Mouse (Mus musculus): ENCODE results near the gene Thrsp. TPM values are rescaled to one million over a fixed set of nuclear protein-coding genes. Genes with fewer than 3 reads are reported as not detected.

The Thrsp gene
- polyA plus RNA-seq, 1 experiment from 2014 or later = 0.27 TPM

DNA sequence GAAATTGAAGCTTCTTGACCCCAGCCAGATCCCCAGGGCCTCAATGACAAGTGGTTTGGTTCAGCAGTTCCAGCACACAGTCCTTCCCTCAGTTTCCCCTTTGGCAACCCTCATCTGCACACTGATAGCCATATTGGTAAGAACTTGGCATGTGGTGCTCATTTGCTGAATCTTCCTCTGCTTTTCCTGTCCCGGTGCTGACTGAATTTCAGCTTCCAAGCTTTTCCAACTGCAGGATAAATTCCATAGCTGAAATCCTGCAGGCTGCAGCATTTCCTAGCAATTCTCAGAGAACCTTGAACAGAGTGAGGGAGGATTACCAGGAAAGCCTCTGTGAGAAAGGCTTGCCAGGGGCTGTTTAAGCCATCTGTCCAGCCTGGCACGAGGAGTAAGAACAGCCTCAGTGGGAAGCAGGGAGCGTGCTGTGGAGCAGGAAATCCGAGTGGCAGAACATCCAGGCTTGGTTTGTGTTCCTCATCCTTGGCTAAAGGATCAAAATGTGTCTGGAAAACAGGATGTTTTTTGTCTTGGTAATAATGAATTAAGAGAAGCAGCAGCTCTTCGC, 30.6 kb downstream of the Thrsp start:
- Histone ChIP-seq H3K9ac (ENCODE audit: low read depth, low read length) (no peak overlapping the region), H3K27me3 (ENCODE audit: control insufficient read depth, insufficient read depth, low read length) (no peaks in the 10 kb centered on the region), H3K4me1 (ENCODE audit: control insufficient read depth, insufficient read depth, low read length) (no peaks in the 10 kb centered on the region), H3K4me2 (replicated peaks; ENCODE audit: low read depth, low read length) (no peak overlapping the region), H3K27ac (ENCODE audit: low read depth, low read length) (no peak overlapping the region), H3K9me3 (ENCODE audit: control insufficient read depth, low read length) (no peaks in the 10 kb centered on the region), H3K4me3 (ENCODE audit: low read length) (no peak overlapping the region), H3K36me3 (ENCODE audit: control insufficient read depth, insufficient read depth, low read length) (peaks cover 95% of the 10 kb centered on the region)
- ATAC-seq (ENCODE audit: low FRiP score, low TSS enrichment) = no peak
- WGBS = 92% methylated on average over 5 of the region's 5 CpGs

DNA sequence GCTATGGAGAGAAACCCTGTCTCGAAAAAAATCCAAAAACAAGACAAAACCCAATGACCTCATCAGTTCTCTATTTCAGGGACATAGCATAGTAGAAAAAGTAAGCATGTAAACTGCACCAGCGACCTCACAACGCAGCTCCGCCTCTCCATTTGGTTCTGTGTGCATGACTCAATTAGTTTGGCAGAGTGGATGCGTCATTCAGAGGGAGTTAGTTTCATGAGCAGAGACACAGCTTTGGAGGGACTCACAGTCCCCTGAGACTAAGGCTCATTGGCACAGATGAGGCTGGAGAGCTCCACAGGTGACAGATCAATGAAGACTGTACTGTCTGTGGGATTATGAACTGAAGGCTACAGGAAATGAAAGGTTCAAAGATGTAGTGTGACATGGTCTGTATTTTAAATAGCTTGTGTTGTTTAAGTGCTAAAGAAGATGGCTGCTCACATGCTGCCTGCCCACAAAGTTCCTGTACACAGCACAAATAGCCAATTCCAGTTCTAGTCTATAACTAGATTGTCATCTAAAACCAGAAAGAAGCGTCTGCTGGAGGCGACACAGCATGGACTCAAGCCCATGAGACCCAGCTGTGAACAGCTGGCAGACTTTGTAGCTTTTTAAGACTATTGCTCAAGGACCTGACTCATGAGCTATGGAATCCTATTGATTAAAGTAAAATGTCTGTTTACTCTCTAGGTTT, 31.3 kb downstream of the Thrsp start:
- Histone ChIP-seq H3K4me1 (ENCODE audit: control insufficient read depth, insufficient read depth, low read length) (no peaks in the 10 kb centered on the region), H3K27me3 (ENCODE audit: control insufficient read depth, insufficient read depth, low read length) (no peaks in the 10 kb centered on the region), H3K9ac (ENCODE audit: low read depth, low read length) (no peak overlapping the region), H3K4me2 (replicated peaks; ENCODE audit: low read depth, low read length) (no peak overlapping the region), H3K9me3 (ENCODE audit: control insufficient read depth, low read length) (no peaks in the 10 kb centered on the region), H3K36me3 (ENCODE audit: control insufficient read depth, insufficient read depth, low read length) (peaks cover 95% of the 10 kb centered on the region), H3K27ac (ENCODE audit: low read depth, low read length) (no peak overlapping the region), H3K4me3 (ENCODE audit: low read length) (no peak overlapping the region)
- 92% methylated on average over 7 of the region's 7 CpGs for WGBS
- no peak for ATAC-seq (ENCODE audit: low FRiP score, low TSS enrichment)

DNA sequence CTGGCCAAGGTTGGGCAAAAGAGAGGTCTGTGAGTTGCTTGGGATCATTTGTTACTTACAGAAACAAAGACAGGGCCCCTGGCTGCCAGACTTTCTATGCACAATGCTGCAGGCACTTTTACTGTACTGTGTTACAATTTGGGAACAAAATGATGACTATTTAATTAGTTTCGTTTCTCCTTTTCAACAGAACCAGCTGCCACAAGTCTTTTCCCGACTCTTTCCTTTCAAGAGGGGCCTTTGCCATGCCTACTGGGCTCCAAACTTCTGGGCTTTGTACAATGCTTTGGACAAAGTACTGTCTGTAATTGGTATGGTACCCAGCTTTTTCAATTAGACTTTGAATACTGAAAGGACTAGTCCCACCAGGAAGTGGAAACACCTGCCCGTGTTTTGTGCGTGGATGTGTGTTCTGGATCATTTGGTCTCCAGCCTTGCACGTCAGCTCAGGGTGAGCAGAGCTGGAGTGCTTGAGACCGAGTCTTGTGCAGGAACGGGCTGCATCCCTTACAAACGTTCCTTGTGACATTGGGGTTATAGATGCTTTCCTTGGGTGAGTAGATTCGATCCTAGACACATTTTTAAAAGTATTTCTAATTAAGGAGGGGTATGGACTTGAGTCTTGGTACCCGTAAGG, 33.9 kb downstream of the Thrsp start:
- no peak for ATAC-seq (ENCODE audit: low FRiP score, low TSS enrichment)
- 75% methylated on average over 10 of the region's 10 CpGs for WGBS
- H3K36me3 ChIP-seq (ENCODE audit: control insufficient read depth, insufficient read depth, low read length) = peaks cover 96% of the 10 kb centered on the region

DNA sequence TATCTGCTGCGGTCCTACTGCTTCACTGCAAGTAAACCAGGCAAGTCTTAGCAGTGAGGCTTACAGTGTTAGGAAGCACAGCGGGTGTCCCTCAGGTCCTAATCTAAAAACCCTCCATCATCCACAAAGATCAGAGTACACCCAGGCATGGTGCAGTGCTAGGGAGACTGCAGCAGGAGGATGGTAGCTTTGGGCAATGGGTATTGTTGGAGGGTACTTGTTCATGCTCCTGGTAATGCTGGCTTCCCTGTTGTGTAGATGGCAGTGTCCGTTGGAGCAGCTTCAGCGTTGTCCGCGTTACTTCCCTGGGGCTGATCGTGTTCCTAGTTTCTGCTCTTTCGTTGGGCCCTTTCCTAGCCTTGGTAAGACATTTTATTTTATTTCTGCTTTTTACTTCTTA, 34.9 kb downstream of the Thrsp start:
- H3K4me1 ChIP-seq (ENCODE audit: control insufficient read depth, insufficient read depth, low read length) = no peaks in the 10 kb centered on the region
- H3K4me3 ChIP-seq (ENCODE audit: low read length) = no peak overlapping the region
- no peaks in the 10 kb centered on the region for H3K27me3 ChIP-seq (ENCODE audit: control insufficient read depth, insufficient read depth, low read length)
- H3K9me3 ChIP-seq (ENCODE audit: control insufficient read depth, low read length) = no peaks in the 10 kb centered on the region
- no peak overlapping the region for H3K4me2 ChIP-seq (replicated peaks; ENCODE audit: low read depth, low read length)
- no peak overlapping the region for H3K9ac ChIP-seq (ENCODE audit: low read depth, low read length)
- peaks cover 96% of the 10 kb centered on the region for H3K36me3 ChIP-seq (ENCODE audit: control insufficient read depth, insufficient read depth, low read length)
- WGBS = 96% methylated on average over 8 of the region's 8 CpGs
- no peak for ATAC-seq (ENCODE audit: low FRiP score, low TSS enrichment)
- H3K27ac ChIP-seq (ENCODE audit: low read depth, low read length) = no peak overlapping the region

More for the DNA sequence above, 33.9 kb downstream of the Thrsp start:
- Histone ChIP-seq H3K4me2 (replicated peaks; ENCODE audit: low read depth, low read length) (no peak overlapping the region), H3K4me3 (ENCODE audit: low read length) (no peak overlapping the region), H3K9ac (ENCODE audit: low read depth, low read length) (no peak overlapping the region), H3K9me3 (ENCODE audit: control insufficient read depth, low read length) (no peaks in the 10 kb centered on the region), H3K27me3 (ENCODE audit: control insufficient read depth, insufficient read depth, low read length) (no peaks in the 10 kb centered on the region), H3K27ac (ENCODE audit: low read depth, low read length) (no peak overlapping the region), H3K4me1 (ENCODE audit: control insufficient read depth, insufficient read depth, low read length) (no peaks in the 10 kb centered on the region)

DNA sequence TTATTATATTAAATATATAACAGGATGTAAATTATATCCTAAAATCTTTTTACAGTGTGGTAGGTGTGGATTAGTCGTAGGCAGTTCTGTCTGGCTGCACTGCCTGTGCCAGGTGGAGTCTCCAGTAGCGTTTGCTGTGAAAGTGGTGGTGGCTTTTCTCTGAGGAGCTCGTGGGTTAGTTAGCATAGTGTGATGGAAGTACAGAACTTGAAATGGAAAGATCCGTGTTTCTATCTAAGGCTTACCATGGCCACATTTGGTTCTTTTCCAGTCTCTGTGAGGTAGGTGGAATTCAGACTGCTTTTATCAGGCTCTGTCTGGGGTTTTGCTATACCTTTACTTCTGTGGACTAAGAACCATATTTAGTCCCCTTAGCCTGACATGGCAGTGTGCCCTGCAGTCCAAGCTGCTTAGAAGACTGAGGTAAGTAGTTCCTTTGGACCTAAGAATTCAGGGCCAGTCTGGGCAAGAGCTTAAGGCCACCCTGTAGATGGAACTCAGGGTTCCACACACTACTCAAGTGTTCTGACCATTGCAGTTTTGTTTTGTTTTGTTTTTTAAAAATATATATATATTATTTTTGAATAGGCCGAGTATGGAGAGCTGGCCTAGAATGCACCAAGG, 36.9 kb downstream of the Thrsp start:
- Histone ChIP-seq H3K36me3 (ENCODE audit: control insufficient read depth, insufficient read depth, low read length) (peaks cover 91% of the 10 kb centered on the region), H3K4me2 (replicated peaks; ENCODE audit: low read depth, low read length) (no peak overlapping the region), H3K4me3 (ENCODE audit: low read length) (no peak overlapping the region), H3K27ac (ENCODE audit: low read depth, low read length) (no peak overlapping the region), H3K9ac (ENCODE audit: low read depth, low read length) (no peak overlapping the region), H3K27me3 (ENCODE audit: control insufficient read depth, insufficient read depth, low read length) (no peaks in the 10 kb centered on the region), H3K4me1 (ENCODE audit: control insufficient read depth, insufficient read depth, low read length) (no peaks in the 10 kb centered on the region), H3K9me3 (ENCODE audit: control insufficient read depth, low read length) (no peaks in the 10 kb centered on the region)
- 95% methylated on average over 5 of the region's 5 CpGs for WGBS
- ATAC-seq (ENCODE audit: low FRiP score, low TSS enrichment) = no peak

DNA sequence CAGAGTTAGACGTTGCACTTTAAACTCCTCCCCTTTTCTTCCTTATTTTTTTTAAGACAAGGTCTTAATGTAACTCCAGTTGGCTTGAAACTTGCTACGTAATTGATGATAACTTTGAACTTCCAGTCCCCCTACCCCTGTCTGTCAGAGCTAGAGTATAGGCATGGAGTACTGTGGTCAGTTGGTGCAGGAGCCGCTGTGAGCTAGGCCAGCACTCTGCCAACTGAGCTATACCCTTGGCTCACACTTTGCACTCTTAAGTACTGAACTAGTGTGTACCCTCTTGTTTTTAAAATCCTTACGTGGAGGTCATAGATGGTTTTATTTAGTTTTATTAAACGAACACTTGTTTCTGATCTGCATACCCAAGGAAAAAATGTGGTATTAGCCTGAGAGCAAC, 38.2 kb downstream of the Thrsp start:
- Histone ChIP-seq H3K9ac (ENCODE audit: low read depth, low read length) (no peak overlapping the region), H3K4me1 (ENCODE audit: control insufficient read depth, insufficient read depth, low read length) (no peaks in the 10 kb centered on the region), H3K9me3 (ENCODE audit: control insufficient read depth, low read length) (no peaks in the 10 kb centered on the region), H3K36me3 (ENCODE audit: control insufficient read depth, insufficient read depth, low read length) (peaks cover 91% of the 10 kb centered on the region), H3K27me3 (ENCODE audit: control insufficient read depth, insufficient read depth, low read length) (no peaks in the 10 kb centered on the region), H3K4me3 (ENCODE audit: low read length) (no peak overlapping the region), H3K27ac (ENCODE audit: low read depth, low read length) (no peak overlapping the region), H3K4me2 (replicated peaks; ENCODE audit: low read depth, low read length) (no peak overlapping the region)
- WGBS = 94% methylated on average over 5 of the region's 5 CpGs
- no peak for ATAC-seq (ENCODE audit: low FRiP score, low TSS enrichment)

DNA sequence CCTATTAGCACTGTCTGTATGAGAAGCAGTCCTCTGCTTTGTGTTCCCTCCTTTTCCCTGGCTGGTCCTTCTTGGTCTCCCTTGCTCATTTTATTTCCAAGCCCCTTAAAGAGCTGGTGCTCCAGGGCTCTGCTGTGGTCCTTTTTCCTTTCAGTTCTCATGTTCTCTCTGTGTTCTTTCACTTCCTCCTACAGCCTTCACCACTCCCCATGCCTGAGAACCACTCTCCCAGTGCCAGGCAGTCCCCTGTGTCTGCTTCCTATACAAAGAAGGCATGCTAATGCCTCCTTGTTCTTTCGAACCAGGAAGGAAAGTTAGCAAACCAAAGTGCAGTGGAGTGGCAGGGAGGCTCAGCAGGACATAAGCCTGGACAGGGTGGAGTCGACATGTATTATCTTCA, 41.6 kb downstream of the Thrsp start:
- peaks cover 2% of the 10 kb centered on the region for H3K4me1 ChIP-seq (ENCODE audit: control insufficient read depth, insufficient read depth, low read length)
- no peak for ATAC-seq (ENCODE audit: low FRiP score, low TSS enrichment)
- H3K4me2 ChIP-seq (replicated peaks; ENCODE audit: low read depth, low read length) = no peak overlapping the region
- H3K9me3 ChIP-seq (ENCODE audit: control insufficient read depth, low read length) = no peaks in the 10 kb centered on the region
- H3K36me3 ChIP-seq (ENCODE audit: control insufficient read depth, insufficient read depth, low read length) = peaks cover 68% of the 10 kb centered on the region
- H3K9ac ChIP-seq (ENCODE audit: low read depth, low read length) = no peak overlapping the region
- no peak overlapping the region for H3K27ac ChIP-seq (ENCODE audit: low read depth, low read length)
- no peaks in the 10 kb centered on the region for H3K27me3 ChIP-seq (ENCODE audit: control insufficient read depth, insufficient read depth, low read length)
- H3K4me3 ChIP-seq (ENCODE audit: low read length) = no peak overlapping the region
- 85% methylated on average over 2 of the region's 2 CpGs for WGBS

DNA sequence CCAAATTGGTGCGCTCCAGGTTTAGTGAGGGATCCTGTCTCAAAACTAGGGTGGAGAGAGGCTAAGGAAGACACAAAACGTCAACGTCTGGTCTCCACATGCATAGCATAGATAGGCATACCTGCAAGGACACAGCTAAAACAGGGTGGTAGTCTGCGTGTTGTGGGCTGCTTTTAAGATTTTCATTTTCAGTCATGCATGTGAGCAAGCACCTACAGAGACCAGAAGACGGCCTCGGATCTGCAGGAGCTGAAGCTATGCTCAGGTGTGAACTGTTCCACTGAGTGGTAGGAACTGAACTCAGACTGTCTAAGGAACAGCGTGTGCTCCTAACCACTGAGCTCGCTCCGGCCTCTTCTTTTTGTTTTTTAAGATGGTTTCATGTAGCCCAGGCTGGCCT, 42.4 kb downstream of the Thrsp start:
- H3K4me3 ChIP-seq (ENCODE audit: low read length) = no peak overlapping the region
- no peaks in the 10 kb centered on the region for H3K27me3 ChIP-seq (ENCODE audit: control insufficient read depth, insufficient read depth, low read length)
- no peak overlapping the region for H3K27ac ChIP-seq (ENCODE audit: low read depth, low read length)
- no peak for ATAC-seq (ENCODE audit: low FRiP score, low TSS enrichment)
- H3K4me1 ChIP-seq (ENCODE audit: control insufficient read depth, insufficient read depth, low read length) = peaks cover 4% of the 10 kb centered on the region
- H3K9ac ChIP-seq (ENCODE audit: low read depth, low read length) = no peak overlapping the region
- no peaks in the 10 kb centered on the region for H3K9me3 ChIP-seq (ENCODE audit: control insufficient read depth, low read length)
- whole genome bisulfite sequencing = 94% methylated on average over 9 of the region's 9 CpGs
- peaks cover 61% of the 10 kb centered on the region for H3K36me3 ChIP-seq (ENCODE audit: control insufficient read depth, insufficient read depth, low read length)
- H3K4me2 ChIP-seq (replicated peaks; ENCODE audit: low read depth, low read length) = no peak overlapping the region

DNA sequence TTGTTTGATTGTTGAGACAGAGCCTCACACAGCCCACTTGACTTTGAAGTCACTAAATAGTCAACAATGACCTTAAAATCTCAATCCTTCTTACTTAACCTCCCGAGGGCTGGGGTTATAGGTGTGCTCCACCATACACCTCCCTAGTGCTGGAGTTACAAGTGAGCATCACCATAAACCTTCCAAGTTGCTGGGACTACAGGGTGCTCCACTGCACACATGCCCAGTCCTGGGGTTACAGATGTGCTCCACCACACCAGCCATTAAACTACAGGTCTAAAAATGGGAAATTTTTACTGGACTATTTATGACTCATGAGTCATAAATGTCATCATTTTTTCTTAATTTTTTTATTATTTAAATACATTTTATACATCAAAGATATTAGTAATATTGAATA, 51.6 kb downstream of the Thrsp start:
- 77% methylated on average over 1 of the region's 1 CpGs for WGBS
- Histone ChIP-seq H3K27ac (ENCODE audit: low read depth, low read length) (no peak overlapping the region), H3K4me2 (replicated peaks; ENCODE audit: low read depth, low read length) (no peak overlapping the region), H3K4me1 (ENCODE audit: control insufficient read depth, insufficient read depth, low read length) (peaks cover 2% of the 10 kb centered on the region), H3K9ac (ENCODE audit: low read depth, low read length) (no peak overlapping the region), H3K27me3 (ENCODE audit: control insufficient read depth, insufficient read depth, low read length) (no peaks in the 10 kb centered on the region), H3K36me3 (ENCODE audit: control insufficient read depth, insufficient read depth, low read length) (no peaks in the 10 kb centered on the region), H3K4me3 (ENCODE audit: low read length) (no peak overlapping the region), H3K9me3 (ENCODE audit: control insufficient read depth, low read length) (no peaks in the 10 kb centered on the region)
- no peak for ATAC-seq (ENCODE audit: low FRiP score, low TSS enrichment)

Data from kidney, embryonic 14.5 days (tissue).